Mouse (Mus musculus): ENCODE data around the gene Pla2g15.

GRCm38 (mm10) chr8:106169017-106169933 lies 19.1 kb downstream of the Pla2g15 start:
- no peak for TF ChIP-seq CTCF (IDR thresholded peaks at IDR 0.05; ENCODE audit: low read depth)
- TF ChIP-seq EP300 (IDR thresholded peaks at IDR 0.05; ENCODE audit: low read depth): no peak

All from liver, postnatal 0 days (tissue).